Mouse (Mus musculus) cerebral cortex, adult 2 months (tissue): ENCODE results near the gene Lmna.

Experiments
- WGBS: fragments of 180-500 bp; shearing (Covaris S2); methylation state at CpG from one replicate; pipeline ENCODE4 v1.1.7; 2018; 5-methylcytosine and 5-hydroxymethylcytosine counted together

The Lmna gene

DNA sequence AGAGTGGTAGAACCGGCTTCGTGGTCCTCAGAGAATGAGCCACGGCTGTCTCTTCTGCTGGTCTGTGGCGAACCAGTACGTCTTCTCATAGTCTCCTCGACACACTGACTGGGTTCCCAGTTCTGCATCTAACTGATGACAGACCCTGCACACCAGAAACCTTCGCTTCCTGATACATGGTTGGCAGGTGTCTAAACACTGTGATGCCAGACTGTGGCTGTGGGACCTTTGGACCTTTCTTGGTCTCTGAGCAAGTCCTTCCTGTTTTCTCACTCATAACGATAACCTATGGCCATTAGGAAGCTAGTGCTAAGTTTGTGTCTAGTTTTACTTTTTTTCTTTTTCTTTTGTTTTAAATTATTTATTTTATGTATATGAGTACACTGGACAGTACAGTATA is 61.3 kb downstream of the Lmna start:
- 94% methylated on average over 8 of the region's 8 CpGs for WGBS

DNA sequence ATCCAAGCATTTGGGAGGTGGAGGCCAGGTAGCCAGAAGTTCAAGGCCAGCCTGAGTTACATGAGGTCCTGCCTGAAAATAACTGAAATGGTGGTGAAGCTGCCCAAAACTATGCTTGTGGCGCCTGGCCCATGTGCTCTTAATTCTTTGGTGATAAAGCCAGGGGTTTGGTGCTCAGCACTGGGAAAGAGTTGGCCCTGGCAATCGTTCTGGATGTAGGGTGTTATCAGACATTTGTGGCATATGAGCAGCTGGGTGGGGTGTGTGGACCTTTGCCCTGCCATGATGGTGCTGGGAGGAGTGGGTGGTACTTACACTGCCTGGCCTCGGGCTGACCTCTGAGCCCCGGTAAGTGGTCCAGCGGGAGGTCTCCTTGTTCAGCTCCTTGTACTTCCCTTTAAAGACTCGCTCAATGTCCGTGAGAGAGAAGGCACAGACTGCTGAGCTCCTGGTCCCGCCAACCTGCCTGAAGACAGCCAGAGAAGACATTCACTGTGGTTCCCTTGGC is 62.0 kb downstream of the Lmna start:
- WGBS: 80% methylated on average over 8 of the region's 8 CpGs

GRCm38 (mm10) chr3:88446471-88447123 is 63.2 kb downstream of the Lmna start:
- 45% methylated on average over 8 of the region's 8 CpGs for WGBS

DNA sequence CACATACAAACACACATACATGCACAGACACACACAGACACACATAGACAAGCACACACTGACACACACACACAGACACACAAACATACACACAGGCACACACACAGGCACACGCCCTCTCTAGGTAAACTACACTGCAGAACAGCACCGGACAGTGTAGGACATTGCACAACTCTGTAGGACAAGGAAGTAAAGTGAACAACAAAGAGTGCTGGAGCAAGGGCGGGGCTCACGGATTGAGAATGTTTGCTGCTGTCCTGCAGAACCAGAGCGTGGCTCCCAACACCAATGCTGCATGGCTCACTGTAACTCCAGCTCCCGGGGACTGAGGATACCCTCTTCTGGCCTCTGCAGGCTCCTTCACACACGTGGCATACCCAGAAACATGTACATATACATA is 66.9 kb downstream of the Lmna start:
- WGBS: 74% methylated on average over 7 of the region's 7 CpGs

- 86% methylated on average over 12 of the region's 12 CpGs for WGBS
Measured at GRCm38 (mm10) chr3:88442488-88442887, 67.3 kb downstream of the Lmna start.

DNA sequence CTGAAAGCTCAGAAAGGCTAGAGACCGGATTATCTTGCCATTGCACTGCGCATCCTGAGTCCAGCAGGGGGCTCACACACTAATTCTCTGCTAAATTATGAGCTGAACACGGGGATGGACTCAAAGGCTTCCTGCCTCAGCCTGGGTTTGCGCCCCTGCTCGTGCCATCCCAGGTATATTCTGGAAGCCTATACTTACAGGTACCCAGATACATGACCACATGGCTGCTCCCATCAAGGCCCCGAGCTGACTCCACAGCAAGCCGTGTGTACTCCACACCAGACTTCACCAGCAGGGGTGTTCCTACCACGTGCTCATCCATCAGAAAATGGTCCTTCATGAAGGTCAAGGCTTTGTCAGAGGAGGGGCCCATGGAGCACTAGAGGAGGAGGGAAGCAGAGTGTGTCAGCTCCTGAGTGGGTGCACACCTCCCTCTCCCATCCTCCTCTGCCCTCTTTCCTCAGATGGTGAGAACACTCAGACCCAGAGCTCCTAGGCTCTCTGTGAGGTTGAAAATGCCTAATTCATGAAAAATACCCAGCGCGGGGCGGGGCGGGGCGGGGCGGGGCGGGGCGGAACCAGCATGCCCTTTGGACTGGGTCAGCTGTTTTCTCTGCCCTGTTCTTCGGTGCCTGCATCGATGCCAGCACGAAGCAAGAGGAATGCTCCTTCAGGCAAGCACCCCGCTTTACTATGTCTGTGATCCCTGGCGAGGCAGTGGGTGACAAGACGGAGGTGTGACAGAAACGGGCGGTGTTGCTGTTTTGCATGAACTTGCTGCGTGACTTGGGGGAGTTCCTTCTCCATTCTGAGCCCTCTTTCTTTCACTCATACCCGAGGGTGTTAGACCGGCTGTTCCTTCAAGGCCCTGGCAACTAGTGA is 69.0 kb downstream of the Lmna start:
- 20% methylated on average over 27 of the region's 27 CpGs for WGBS

DNA sequence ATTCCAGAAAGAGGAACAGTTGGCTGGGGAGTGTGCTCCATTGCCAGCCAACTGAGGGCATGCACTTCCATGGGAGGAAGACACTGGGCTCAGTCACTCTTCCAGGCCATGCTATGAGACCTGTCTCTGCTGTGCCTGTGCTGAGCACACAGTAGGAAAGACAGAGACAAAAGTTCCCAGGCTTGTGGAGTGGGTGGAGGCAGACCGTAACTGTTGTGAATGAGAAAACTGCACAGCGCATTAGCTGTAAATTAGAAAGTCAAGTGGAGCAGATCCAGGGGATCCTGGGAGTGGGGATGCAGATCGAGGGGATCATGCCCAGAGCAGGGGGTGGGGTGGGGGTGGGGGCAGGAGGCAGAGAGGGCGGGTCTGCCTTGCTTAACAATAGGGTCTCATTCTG is 70.2 kb downstream of the Lmna start:
- WGBS: 46% methylated on average over 4 of the region's 4 CpGs

- 84% methylated on average over 10 of the region's 10 CpGs for WGBS
Measured at GRCm38 (mm10) chr3:88437454-88437853, 72.3 kb downstream of the Lmna start.

- 24% methylated on average over 29 of the region's 29 CpGs for WGBS
Measured at GRCm38 (mm10) chr3:88436395-88437201, 73.2 kb downstream of the Lmna start.

GRCm38 (mm10) chr3:88435515-88435914 is 74.2 kb downstream of the Lmna start:
- 40% methylated on average over 10 of the region's 10 CpGs for WGBS
